Mouse (Mus musculus) lung, embryonic 14.5 days (tissue): ENCODE measurements around the gene Letm1. TPM values are rescaled to one million over a fixed set of nuclear protein-coding genes. Genes with fewer than 3 reads are reported as not detected.

Experiments used
- ATAC-seq: fragments of 200-750 bp; cut with Nextera tagmentation; 2 replicates; pipeline ENCODE4 v1.8.0; 2017; ENCODE audit warnings: mild to moderate bottlenecking, moderate TSS enrichment, moderate library complexity; ENCODE audit not compliant: insufficient read depth
- DNase-seq: peaks from one replicate; pipeline ENCODE4 v3.0.0-alpha.2; 2015
- H3K27ac ChIP-seq: fragments of 300-500 bp; sonication (generic); 2 replicates; pipeline ENCODE4 v1.5.1; 2014; ENCODE audit warnings: low read depth, mild to moderate bottlenecking, moderate library complexity
- H3K27me3 ChIP-seq: fragments of 300-500 bp; sonication (generic); 2 replicates; pipeline ENCODE4 v1.6.1; 2014; ENCODE audit warnings: low read length, control low read depth; ENCODE audit not compliant: insufficient read depth
- H3K36me3 ChIP-seq: fragments of 300-500 bp; sonication (generic); 2 replicates; pipeline ENCODE4 v1.6.1; 2014; ENCODE audit warnings: control low read depth; ENCODE audit not compliant: insufficient read depth
- H3K4me1 ChIP-seq: fragments of 300-500 bp; sonication (generic); 2 replicates; pipeline ENCODE4 v1.6.1; 2014; ENCODE audit warnings: antibody characterized with exemption, control low read depth; ENCODE audit not compliant: insufficient read depth
- H3K4me2 ChIP-seq: fragments of 300-500 bp; sonication (generic); 2 replicates; pipeline ENCODE4 v1.6.1; 2014; ENCODE audit warnings: mild to moderate bottlenecking
- H3K4me3 ChIP-seq: fragments of 300-500 bp; sonication (generic); 2 replicates; pipeline ENCODE4 v1.5.1; 2014; ENCODE audit warnings: low read depth, low read length
- H3K9ac ChIP-seq: fragments of 300-500 bp; sonication (generic); 2 replicates; pipeline ENCODE4 v1.6.1; 2014
- H3K9me3 ChIP-seq: fragments of 300-500 bp; sonication (generic); 2 replicates; pipeline ENCODE4 v1.6.1; 2016; ENCODE audit warnings: low read depth, low read length, control low read depth
- CTCF ChIP-seq: IDR thresholded peaks from 2 replicates; pipeline ENCODE4 v1.5.1; 2016; ENCODE audit warnings: antibody characterized with exemption, low read depth
- WGBS: fragments of 180-500 bp; shearing (Covaris S2); extraction: QIAGEN DNeasy Blood & Tissue Kit; methylation state at CpG from one replicate; pipeline ENCODE4 v1.1.7; 2014; 5-methylcytosine and 5-hydroxymethylcytosine counted together
- polyA plus RNA-seq: library from polyadenylated mRNA; unstranded; fragments of >200 nt; fragmentation: Nextera tagmentation; extraction: Ambion mirVana; gene quantifications from 2 replicates; pipeline ENCODE4 v1.2.1, GENCODE M21; 2014

Letm1 gene
- polyA plus RNA-seq, 1 experiment from 2014 or later, result 53.7 TPM

- H3K4me3 ChIP-seq, result no peak overlapping the region
- peaks cover 43% of the 10 kb centered on the region for H3K4me1 ChIP-seq
- no peaks in the 10 kb centered on the region for H3K9me3 ChIP-seq
- peak overlapping the region; percentile 51; the same call in 1 of the 2 replicates for H3K27ac ChIP-seq
- no peak overlapping the region for H3K9ac ChIP-seq
- TF ChIP-seq CTCF, result no peak
- H3K27me3 ChIP-seq, result no peaks in the 10 kb centered on the region
- H3K4me2 ChIP-seq, result no peak overlapping the region
- WGBS, result 92% methylated on average over 1 of the region's 1 CpGs
- ATAC-seq (no peak), DNase-seq (no peak)
- no peaks in the 10 kb centered on the region for H3K36me3 ChIP-seq
Measured at GRCm38 (mm10) chr5:33706350-33706629, 76.3 kb downstream of the Letm1 start.

- DNase-seq, result no peak
- Histone ChIP-seq H3K27me3 (no peaks in the 10 kb centered on the region), H3K9me3 (no peaks in the 10 kb centered on the region), H3K36me3 (no peaks in the 10 kb centered on the region), H3K27ac (peak overlapping the region; percentile 51; the same call in 1 of the 2 replicates), H3K4me1 (peaks cover 43% of the 10 kb centered on the region), H3K9ac (no peak overlapping the region), H3K4me2 (peak overlapping the region; percentile 4; the same call in 1 of the 2 replicates), H3K4me3 (no peak overlapping the region)
- 41% methylated on average over 9 of the region's 9 CpGs for WGBS
- no peak for ATAC-seq
- no peak for TF ChIP-seq CTCF
Measured at GRCm38 (mm10) chr5:33705612-33706349, 76.8 kb downstream of the Letm1 start.

- Histone ChIP-seq H3K9me3 (no peaks in the 10 kb centered on the region), H3K4me1 (peaks cover 50% of the 10 kb centered on the region), H3K4me2 (peak overlapping the region; percentile 4; the same call in 1 of the 2 replicates), H3K36me3 (no peaks in the 10 kb centered on the region), H3K27ac (peak overlapping the region; percentile 51), H3K9ac (no peak overlapping the region), H3K27me3 (no peaks in the 10 kb centered on the region), H3K4me3 (no peak overlapping the region)
- peak; percentile 38 for ATAC-seq
- no peak for TF ChIP-seq CTCF
- DNase-seq, result peak; percentile 65
- 9% methylated on average over 11 of the region's 11 CpGs for WGBS
Measured at GRCm38 (mm10) chr5:33704945-33705611, 77.5 kb downstream of the Letm1 start.

DNA sequence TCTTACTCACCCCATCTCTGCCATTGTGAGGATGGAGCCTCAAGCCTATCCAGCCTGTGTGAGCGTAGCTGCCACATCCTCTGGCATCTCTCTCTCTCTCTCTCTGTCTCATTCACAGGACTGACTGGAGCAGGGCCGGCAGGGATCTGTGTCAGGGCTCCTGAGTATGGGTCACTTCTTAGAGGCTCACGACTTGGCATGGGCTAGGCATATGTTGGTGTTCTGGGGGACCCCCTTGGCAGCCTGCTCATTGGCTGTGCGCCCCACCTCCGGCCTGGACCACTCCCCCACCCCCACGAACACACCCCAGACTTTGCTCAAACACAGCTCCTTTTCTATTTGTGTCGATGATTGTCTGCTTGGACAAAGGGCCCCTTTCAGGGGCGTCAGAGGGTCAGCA is 78.6 kb downstream of the Letm1 start:
- no peak overlapping the region for H3K4me2 ChIP-seq
- 58% methylated on average over 8 of the region's 8 CpGs for WGBS
- ATAC-seq (no peak), DNase-seq (no peak)
- no peak overlapping the region for H3K9ac ChIP-seq
- no peak overlapping the region for H3K27ac ChIP-seq
- H3K4me1 ChIP-seq, result peaks cover 54% of the 10 kb centered on the region
- no peak for TF ChIP-seq CTCF
- H3K9me3 ChIP-seq, result no peaks in the 10 kb centered on the region
- no peaks in the 10 kb centered on the region for H3K36me3 ChIP-seq
- no peak overlapping the region for H3K4me3 ChIP-seq
- H3K27me3 ChIP-seq, result no peaks in the 10 kb centered on the region

DNA sequence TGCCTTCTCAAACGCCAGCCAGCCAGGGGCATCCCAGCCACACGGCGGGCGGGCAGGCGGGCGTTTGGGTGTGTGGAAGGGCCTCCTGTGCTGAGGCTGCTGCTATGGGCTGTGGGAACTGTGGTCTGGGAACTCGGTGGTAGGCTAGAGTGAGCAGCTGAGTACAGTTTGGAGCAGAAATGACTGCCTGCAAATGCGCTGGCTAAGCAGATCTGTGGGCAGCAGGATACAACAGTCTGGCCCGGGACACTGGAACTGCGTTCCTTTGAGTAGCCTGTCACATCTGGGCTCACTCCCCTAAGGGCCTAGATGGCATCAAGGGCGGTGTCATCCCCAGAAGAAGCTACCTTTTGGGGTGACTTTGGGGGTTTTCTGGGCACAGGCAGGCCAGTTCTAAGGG is 80.8 kb downstream of the Letm1 start:
- H3K9me3 ChIP-seq, result no peaks in the 10 kb centered on the region
- H3K27me3 ChIP-seq, result no peaks in the 10 kb centered on the region
- DNase-seq (no peak), ATAC-seq (no peak)
- no peak overlapping the region for H3K27ac ChIP-seq
- H3K9ac ChIP-seq, result no peak overlapping the region
- no peaks in the 10 kb centered on the region for H3K36me3 ChIP-seq
- H3K4me2 ChIP-seq, result no peak overlapping the region
- WGBS, result 76% methylated on average over 11 of the region's 11 CpGs
- TF ChIP-seq CTCF, result no peak
- H3K4me1 ChIP-seq, result peaks cover 58% of the 10 kb centered on the region
- no peak overlapping the region for H3K4me3 ChIP-seq

- TF ChIP-seq CTCF, result no peak
- H3K9ac ChIP-seq, result no peak overlapping the region
- peaks cover 5% of the 10 kb centered on the region; the same call in 1 of the 2 replicates for H3K27me3 ChIP-seq
- DNase-seq (no peak), ATAC-seq (no peak)
- 17% methylated on average over 13 of the region's 13 CpGs for WGBS
- H3K36me3 ChIP-seq, result no peaks in the 10 kb centered on the region
- H3K4me2 ChIP-seq, result no peak overlapping the region
- H3K27ac ChIP-seq, result no peak overlapping the region
- H3K4me1 ChIP-seq, result peaks cover 49% of the 10 kb centered on the region
- no peaks in the 10 kb centered on the region for H3K9me3 ChIP-seq
- no peak overlapping the region for H3K4me3 ChIP-seq
Measured at GRCm38 (mm10) chr5:33700010-33700409, 82.6 kb downstream of the Letm1 start.

DNA sequence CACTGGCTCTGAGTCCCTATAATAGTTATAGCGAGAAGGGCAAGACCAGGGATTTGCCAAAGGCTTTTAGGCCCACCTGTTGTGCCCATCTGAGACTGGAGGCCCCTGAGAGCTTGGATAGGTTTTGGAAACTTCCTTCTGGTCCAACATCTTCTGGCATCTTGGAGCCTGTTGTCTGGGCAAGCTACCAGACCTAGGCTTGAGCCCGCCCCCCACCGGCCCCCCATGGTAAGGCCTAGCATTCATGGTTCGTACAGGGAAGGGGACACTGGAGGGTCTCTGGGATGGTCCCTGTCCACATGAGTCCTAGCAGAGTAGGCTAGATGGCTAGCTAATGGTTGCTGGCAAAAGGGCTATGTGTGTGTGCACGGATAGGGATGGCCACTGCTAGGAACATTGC is 83.9 kb downstream of the Letm1 start:
- Histone ChIP-seq H3K4me3 (no peak overlapping the region), H3K36me3 (no peaks in the 10 kb centered on the region), H3K9me3 (no peaks in the 10 kb centered on the region), H3K27me3 (peaks cover 7% of the 10 kb centered on the region; the same call in 1 of the 2 replicates), H3K4me1 (peaks cover 46% of the 10 kb centered on the region), H3K27ac (peak overlapping the region; percentile 96), H3K4me2 (no peak overlapping the region), H3K9ac (no peak overlapping the region)
- 92% methylated on average over 5 of the region's 5 CpGs for WGBS
- DNase-seq, result no peak
- no peak for TF ChIP-seq CTCF
- ATAC-seq, result no peak
